Mouse (Mus musculus): Measurements from ENCODE around the gene Aldh18a1. TPM values are rescaled to one million over a fixed set of nuclear protein-coding genes. Genes with fewer than 3 reads are reported as not detected.
"Not testable (repeated sequence)": the region's sequence is repeated elsewhere in the genome, so short reads cannot be mapped to it uniquely, and the experiment has no call there.

Aldh18a1 gene
- polyA plus RNA-seq, 1 experiment: 4.4 TPM

DNA sequence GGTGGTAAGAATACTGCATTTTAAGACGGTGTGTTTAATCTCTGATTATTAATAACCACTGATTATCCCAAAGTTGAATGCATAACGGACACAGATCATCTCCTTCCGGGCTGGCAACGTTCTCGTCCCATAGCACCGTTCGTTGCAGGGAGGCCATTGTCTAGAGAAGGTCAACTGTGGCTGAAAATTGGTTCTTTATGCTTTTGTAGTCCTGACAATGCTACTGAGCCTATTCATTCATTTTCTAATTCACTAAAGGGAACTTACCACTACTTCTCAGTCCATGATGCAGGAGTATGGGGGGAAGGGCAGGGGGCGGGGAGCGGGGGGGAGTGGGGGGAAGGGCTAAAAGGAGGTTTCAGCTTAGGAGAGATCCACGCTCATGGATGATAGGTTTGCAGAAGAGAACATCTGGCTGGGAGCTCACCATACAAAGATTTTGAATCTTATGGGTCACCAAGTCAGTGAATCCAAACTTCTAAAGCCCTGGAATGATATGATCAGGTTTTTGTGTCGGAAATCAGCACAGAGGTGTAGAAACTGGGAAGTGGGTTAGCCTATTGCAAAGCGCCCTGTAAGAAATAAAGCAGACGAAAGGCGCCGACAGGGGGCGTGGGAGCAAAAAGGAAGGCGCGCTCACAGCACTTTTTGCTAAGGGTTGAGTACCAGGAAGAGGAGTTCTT lies 725 bp upstream of the Aldh18a1 start:
- peak overlapping the region; percentile 99 for H3K4me3 ChIP-seq (replicated peaks)
- H3K4me1 ChIP-seq: peaks cover 56% of the 10 kb centered on the region
- no peaks in the 10 kb centered on the region for H3K9me3 ChIP-seq
- peaks cover 42% of the 10 kb centered on the region for H3K36me3 ChIP-seq (replicated peaks; ENCODE audit: low read length)
- no peaks in the 10 kb centered on the region for H3K27me3 ChIP-seq (replicated peaks)
- TF ChIP-seq GATA1 (IDR thresholded peaks at IDR 0.05; ENCODE audit: borderline replicate concordance, low read length) (no peak), FLI1 (IDR thresholded peaks at IDR 0.05; ENCODE audit: low read length) (no peak)

DNA sequence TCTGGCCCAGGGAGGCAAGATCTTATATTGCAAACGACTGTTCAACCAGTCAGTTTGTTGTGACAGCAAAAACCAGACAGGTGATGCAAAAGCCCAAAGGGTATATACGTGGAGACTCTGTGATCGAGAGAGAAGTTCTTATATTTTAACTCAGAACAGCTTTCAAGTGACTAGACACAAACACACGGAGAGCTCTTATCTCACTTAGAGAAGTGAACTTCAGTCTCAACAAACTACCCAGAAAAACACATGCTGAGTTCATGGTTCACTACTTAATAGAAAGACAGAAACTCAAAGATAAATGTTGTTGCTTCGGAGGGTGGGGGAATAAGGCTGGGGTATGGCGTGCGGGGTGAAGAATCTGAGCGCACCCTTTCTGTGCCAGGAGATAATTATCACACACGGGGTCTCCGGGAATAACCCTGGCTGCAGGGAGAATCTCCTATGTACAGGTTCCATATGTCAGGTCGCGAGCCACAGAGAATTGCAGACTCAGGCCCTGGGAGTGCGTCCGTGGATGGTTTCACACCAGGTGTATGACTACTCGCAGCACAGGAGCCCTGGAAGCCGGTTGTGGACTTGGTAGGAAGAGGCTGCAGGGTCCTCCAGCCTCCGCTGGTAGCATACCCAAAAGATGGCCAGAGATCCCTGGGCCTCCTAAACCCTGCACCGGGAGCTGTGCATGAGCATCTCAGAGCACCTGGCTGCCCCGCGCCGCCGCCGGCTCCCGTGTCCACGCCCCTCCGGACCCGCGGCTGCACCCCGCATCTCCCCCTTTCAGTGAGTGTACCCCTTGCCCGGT lies 571 bp downstream of the Aldh18a1 start:
- Histone ChIP-seq H3K4me1 (peaks cover 65% of the 10 kb centered on the region), H3K9me3 (no peaks in the 10 kb centered on the region), H3K4me3 (replicated peaks) (peak overlapping the region; percentile 99), H3K27me3 (replicated peaks) (no peaks in the 10 kb centered on the region), H3K36me3 (replicated peaks; ENCODE audit: low read length) (peaks cover 54% of the 10 kb centered on the region)
- TF ChIP-seq FLI1 (IDR thresholded peaks at IDR 0.05; ENCODE audit: low read length) (no peak), GATA1 (IDR thresholded peaks at IDR 0.05; ENCODE audit: borderline replicate concordance, low read length) (no peak)

DNA sequence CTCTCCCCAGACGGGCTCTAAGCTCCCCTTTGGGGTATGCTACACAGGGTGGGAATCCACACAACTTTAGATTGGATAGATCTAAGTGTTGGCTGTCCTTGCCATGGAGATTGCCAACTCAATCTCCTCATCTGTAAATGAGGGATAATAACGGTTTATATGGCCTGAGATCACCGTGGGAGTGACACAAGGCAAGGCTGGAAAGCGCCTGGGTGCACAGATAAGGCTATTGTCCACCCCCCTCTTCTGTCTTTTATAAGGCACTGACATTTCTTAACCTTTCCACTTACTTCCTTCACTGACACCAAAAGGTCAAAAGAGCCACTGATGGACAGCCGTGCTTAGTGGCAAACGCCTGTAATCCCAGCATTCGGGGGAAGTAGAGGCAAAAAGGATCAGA lies 1.4 kb downstream of the Aldh18a1 start:
- Histone ChIP-seq H3K4me1 (peaks cover 72% of the 10 kb centered on the region), H3K27me3 (replicated peaks) (no peaks in the 10 kb centered on the region), H3K36me3 (replicated peaks; ENCODE audit: low read length) (peaks cover 61% of the 10 kb centered on the region), H3K4me3 (replicated peaks) (peak overlapping the region; percentile 99), H3K9me3 (no peaks in the 10 kb centered on the region)
- TF ChIP-seq GATA1 (IDR thresholded peaks at IDR 0.05; ENCODE audit: borderline replicate concordance, low read length) (no peak), FLI1 (IDR thresholded peaks at IDR 0.05; ENCODE audit: low read length) (no peak)

DNA sequence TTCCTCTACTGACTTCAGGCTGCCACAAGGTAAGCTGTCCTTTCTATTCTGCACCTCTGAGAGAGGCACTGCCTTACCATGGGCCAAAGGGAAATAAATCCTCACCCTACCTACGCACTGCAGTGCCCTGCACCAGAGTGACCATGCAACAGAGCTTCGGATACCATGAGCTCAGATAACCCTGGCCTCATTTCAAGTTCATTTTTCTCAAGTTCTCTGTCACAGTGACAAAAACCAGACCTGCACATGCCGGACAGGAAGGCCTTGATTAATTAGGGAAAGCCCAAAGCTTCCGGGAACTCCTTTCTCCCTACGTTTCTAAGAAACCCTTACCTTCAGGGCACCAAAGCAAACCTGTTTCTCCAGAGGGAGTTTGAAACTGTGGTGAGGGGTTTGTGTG lies 6.6 kb downstream of the Aldh18a1 start:
- H3K27me3 ChIP-seq (replicated peaks): no peaks in the 10 kb centered on the region
- peaks cover 96% of the 10 kb centered on the region for H3K36me3 ChIP-seq (replicated peaks; ENCODE audit: low read length)
- TF ChIP-seq FLI1 (IDR thresholded peaks at IDR 0.05; ENCODE audit: low read length): no peak
- TF ChIP-seq GATA1 (IDR thresholded peaks at IDR 0.05; ENCODE audit: borderline replicate concordance, low read length): no peak

DNA sequence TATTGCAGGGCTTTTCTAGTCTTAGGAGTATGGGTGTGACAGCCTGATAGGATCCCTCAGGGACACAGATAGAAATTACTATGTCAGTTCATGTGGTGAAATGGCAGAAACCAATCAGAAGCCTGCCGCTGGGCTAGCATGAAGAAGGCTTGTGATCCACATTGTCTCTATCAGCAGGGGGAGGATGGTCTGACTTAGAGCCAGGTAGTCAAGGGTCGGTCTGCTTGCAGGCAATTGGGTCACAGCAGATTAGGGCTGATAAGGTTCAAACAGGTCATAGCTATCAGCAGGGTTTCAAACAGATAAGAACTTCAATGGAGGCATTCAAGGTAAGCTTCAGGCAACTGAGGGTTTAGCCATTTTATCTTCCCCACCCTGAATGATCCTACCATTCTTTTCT lies 7.4 kb downstream of the Aldh18a1 start:
- Histone ChIP-seq H3K27me3 (replicated peaks) (no peaks in the 10 kb centered on the region), H3K36me3 (replicated peaks; ENCODE audit: low read length) (peaks cover 96% of the 10 kb centered on the region), H3K4me1 (peaks cover 43% of the 10 kb centered on the region), H3K4me3 (replicated peaks) (no peak overlapping the region), H3K9me3 (no peaks in the 10 kb centered on the region)
- TF ChIP-seq GATA1 (IDR thresholded peaks at IDR 0.05; ENCODE audit: borderline replicate concordance, low read length) (no peak), FLI1 (IDR thresholded peaks at IDR 0.05; ENCODE audit: low read length) (no peak)

More for the DNA sequence above, 6.6 kb downstream of the Aldh18a1 start:
- no peak overlapping the region for H3K4me3 ChIP-seq (replicated peaks)
- no peaks in the 10 kb centered on the region for H3K9me3 ChIP-seq
- peaks cover 50% of the 10 kb centered on the region for H3K4me1 ChIP-seq

DNA sequence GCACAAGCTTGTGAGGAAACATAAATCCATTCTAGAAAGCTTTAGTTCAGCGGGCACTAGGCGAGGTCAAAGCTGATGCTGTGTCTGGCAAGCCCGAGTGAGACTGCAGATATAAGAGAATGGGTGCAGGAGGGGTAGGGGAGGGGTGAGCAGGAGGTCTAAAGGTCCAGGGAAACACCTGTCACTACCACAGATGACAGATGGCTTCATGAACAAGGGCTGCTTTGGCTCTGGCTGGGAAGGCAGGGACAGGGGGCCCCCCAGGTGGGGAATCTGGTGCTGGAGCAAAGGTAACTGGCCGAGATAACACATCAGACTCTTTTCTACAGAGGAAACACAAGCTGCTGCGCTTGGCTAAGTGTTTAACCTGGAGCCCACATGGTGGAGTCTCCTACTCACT lies 12.8 kb downstream of the Aldh18a1 start:
- H3K4me3 ChIP-seq (replicated peaks): no peak overlapping the region
- TF ChIP-seq GATA1 (IDR thresholded peaks at IDR 0.05; ENCODE audit: borderline replicate concordance, low read length) (no peak), FLI1 (IDR thresholded peaks at IDR 0.05; ENCODE audit: low read length) (no peak)
- peaks cover 5% of the 10 kb centered on the region; the same call in 1 of the 2 replicates for H3K4me1 ChIP-seq
- H3K9me3 ChIP-seq: peaks cover 12% of the 10 kb centered on the region
- peaks cover 100% of the 10 kb centered on the region for H3K36me3 ChIP-seq (replicated peaks; ENCODE audit: low read length)
- H3K27me3 ChIP-seq (replicated peaks): no peaks in the 10 kb centered on the region

DNA sequence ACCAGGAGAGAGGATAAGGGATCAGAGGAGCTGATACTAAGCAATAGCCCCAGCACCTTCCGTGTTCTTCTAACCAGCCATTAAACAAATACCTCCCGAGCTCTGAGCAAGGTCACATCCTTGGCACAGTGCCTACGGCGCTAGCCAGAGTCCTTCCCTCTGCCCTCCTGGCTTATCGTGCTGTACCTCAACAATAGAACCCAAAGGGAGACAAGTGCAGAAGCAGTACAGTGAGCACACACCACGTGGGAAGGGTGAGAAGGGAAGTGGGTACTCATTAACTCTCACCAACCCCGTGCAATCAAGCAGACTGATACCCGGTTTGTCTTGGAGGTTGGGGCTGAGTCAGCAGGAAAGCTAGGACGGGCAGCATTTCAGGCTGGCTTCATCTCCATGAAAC lies 17.5 kb downstream of the Aldh18a1 start:
- Histone ChIP-seq H3K4me3 (replicated peaks) (peak overlapping the region; percentile 38), H3K9me3 (peaks cover 24% of the 10 kb centered on the region), H3K4me1 (peaks cover under 1% of the 10 kb centered on the region; the same call in 1 of the 2 replicates), H3K27me3 (replicated peaks) (no peaks in the 10 kb centered on the region), H3K36me3 (replicated peaks; ENCODE audit: low read length) (peaks cover 100% of the 10 kb centered on the region)
- TF ChIP-seq GATA1 (IDR thresholded peaks at IDR 0.05; ENCODE audit: borderline replicate concordance, low read length) (no peak), FLI1 (IDR thresholded peaks at IDR 0.05; ENCODE audit: low read length) (no peak)

DNA sequence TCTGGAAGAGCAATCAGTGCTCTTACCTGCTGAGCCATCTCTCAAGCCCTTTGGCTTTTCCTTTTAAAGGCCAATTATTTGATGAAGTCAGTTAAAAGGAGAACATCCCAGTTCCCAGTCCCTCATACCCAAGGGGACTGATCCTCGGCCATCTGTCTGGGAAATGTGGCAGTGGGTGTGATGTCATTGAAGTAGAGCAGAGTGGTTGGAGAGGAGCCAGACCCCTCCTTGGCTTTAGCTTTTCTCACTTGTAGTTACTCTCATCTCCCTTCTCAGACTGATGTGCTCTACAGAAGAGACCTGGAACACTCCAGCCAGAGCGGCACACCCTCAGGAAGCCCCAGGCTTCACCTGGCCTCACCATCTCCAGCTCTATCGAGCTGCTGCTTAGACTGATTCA lies 20.6 kb downstream of the Aldh18a1 start:
- H3K9me3 ChIP-seq: peaks cover 24% of the 10 kb centered on the region
- H3K4me3 ChIP-seq (replicated peaks): no peak overlapping the region
- peaks cover 99% of the 10 kb centered on the region for H3K36me3 ChIP-seq (replicated peaks; ENCODE audit: low read length)
- no peaks in the 10 kb centered on the region for H3K27me3 ChIP-seq (replicated peaks)
- no peak for TF ChIP-seq FLI1 (IDR thresholded peaks at IDR 0.05; ENCODE audit: low read length)
- no peak for TF ChIP-seq GATA1 (IDR thresholded peaks at IDR 0.05; ENCODE audit: borderline replicate concordance, low read length)
- H3K4me1 ChIP-seq: peaks cover 6% of the 10 kb centered on the region; the same call in 1 of the 2 replicates

DNA sequence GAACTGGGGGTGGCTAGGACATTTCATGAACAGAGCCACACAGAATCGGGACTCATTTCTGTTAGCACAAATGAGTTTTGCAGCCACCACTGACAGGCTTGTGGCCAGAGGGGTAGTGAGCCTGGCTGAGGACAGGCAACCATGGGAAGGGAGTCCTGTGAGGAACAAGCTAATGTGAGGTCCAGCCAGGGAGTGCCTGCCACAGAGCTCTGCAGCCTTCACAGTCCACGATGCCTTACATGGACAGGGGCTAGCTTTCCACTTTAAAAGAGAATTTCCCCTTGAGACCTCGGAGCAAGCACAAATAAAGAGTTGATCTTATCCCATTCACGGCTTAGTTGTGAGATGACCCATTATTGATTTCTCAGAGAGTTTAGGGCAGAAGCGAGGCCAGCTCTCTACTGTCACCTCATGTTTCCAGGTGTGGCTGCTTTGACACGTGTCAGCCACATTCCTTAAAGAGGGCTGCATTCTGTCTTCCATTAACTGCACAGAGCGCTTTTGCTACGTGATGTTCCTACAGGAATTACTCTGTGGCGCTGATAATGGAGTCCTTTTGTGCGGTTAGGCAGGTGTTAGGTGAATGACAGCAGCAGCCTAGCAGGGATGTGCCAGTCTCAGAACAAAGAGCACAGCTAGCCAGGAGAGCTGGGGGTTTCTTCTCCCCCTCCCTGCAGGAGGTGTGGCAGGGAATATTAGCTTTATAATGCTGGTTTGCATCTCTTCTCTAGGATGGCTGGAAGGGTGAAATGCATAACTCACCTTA lies 24.2 kb downstream of the Aldh18a1 start:
- Histone ChIP-seq H3K36me3 (replicated peaks; ENCODE audit: low read length) (peaks cover 74% of the 10 kb centered on the region), H3K4me1 (peaks cover 11% of the 10 kb centered on the region), H3K9me3 (no peaks in the 10 kb centered on the region), H3K27me3 (replicated peaks) (no peaks in the 10 kb centered on the region), H3K4me3 (replicated peaks) (no peak overlapping the region)
- TF ChIP-seq FLI1 (IDR thresholded peaks at IDR 0.05; ENCODE audit: low read length) (no peak), GATA1 (IDR thresholded peaks at IDR 0.05; ENCODE audit: borderline replicate concordance, low read length) (no peak)

DNA sequence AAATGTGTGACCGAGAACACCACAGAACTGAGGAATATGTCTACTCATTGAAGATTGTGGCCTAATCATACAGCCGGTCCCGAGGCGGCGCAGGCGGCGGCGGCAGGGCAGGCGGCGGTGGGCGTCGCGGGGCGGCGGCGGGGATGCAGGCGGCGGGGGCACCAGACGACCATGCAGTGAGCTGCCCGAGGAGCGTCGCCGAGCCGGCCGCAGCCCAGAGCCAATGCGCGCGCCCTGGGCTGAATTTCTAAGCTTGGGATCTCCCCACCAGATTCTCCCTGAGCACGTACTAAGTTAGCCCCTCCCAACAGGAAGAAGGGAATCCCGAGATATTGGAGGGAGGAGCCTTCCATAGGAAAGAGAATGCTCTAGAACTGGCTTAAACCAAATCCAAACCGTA lies 26.7 kb downstream of the Aldh18a1 start:
- H3K36me3 ChIP-seq (replicated peaks; ENCODE audit: low read length): peaks cover 68% of the 10 kb centered on the region
- not testable (repeated sequence) for H3K4me3 ChIP-seq (replicated peaks); H3K27me3 ChIP-seq (replicated peaks); H3K9me3 ChIP-seq
- H3K4me1 ChIP-seq: peaks cover 11% of the 10 kb centered on the region
